Mouse (Mus musculus) stomach, embryonic 16.5 days (tissue): Measurements from ENCODE around the gene Figla. TPM values are rescaled to one million over a fixed set of nuclear protein-coding genes. Genes with fewer than 3 reads are reported as not detected.

ENCODE experiments used
- ATAC-seq: fragments of 200-750 bp; cut with Nextera tagmentation; 2 replicates; pipeline ENCODE4 v1.8.0; 2017; ENCODE audit warnings: moderate number of reproducible peaks, moderate TSS enrichment; ENCODE audit not compliant: insufficient read depth, low FRiP score
- H3K27ac ChIP-seq: fragments of 300-500 bp; sonication (generic); 2 replicates; pipeline ENCODE4 v1.5.1; 2014; ENCODE audit warnings: low read length
- H3K27me3 ChIP-seq: fragments of 300-500 bp; sonication (generic); 2 replicates; pipeline ENCODE4 v1.6.1; 2014; ENCODE audit warnings: low read length, control low read depth, mixed read lengths; ENCODE audit not compliant: control insufficient read depth, insufficient read depth
- H3K36me3 ChIP-seq: fragments of 300-500 bp; sonication (generic); 2 replicates; pipeline ENCODE4 v1.6.1; 2014; ENCODE audit warnings: low read length; ENCODE audit not compliant: control insufficient read depth, insufficient read depth
- H3K4me1 ChIP-seq: fragments of 300-500 bp; sonication (generic); 2 replicates; pipeline ENCODE4 v1.6.1; 2014; ENCODE audit warnings: low read length, control low read depth, mixed read lengths; ENCODE audit not compliant: control insufficient read depth, insufficient read depth
- H3K4me2 ChIP-seq: fragments of 300-500 bp; sonication (generic); 2 replicates; pipeline ENCODE4 v1.6.1; 2014; ENCODE audit warnings: low read depth, low read length, mixed read lengths
- H3K4me3 ChIP-seq: fragments of 300-500 bp; sonication (generic); replicated peaks from 2 replicates; pipeline ENCODE4 v1.5.1; 2014; ENCODE audit warnings: mild to moderate bottlenecking, low read length
- H3K9ac ChIP-seq: fragments of 300-500 bp; sonication (generic); 2 replicates; pipeline ENCODE4 v1.6.1; 2014; ENCODE audit warnings: low read length
- H3K9me3 ChIP-seq: fragments of 300-500 bp; sonication (generic); replicated peaks from 2 replicates; pipeline ENCODE4 v1.6.1; 2016; ENCODE audit warnings: low read length, control low read depth; ENCODE audit not compliant: control insufficient read depth
- WGBS: fragments of 180-500 bp; shearing (Covaris S2); extraction: QIAGEN DNeasy Blood & Tissue Kit; methylation state at CpG from one replicate; pipeline ENCODE4 v1.1.7; 2014; 5-methylcytosine and 5-hydroxymethylcytosine counted together
- polyA plus RNA-seq: library from polyadenylated mRNA; unstranded; fragments of >200 nt; fragmentation: Nextera tagmentation; extraction: Ambion mirVana; gene quantifications from 2 replicates; pipeline ENCODE4 v1.2.1, GENCODE M21; 2015

Figla gene
- polyA plus RNA-seq, 1 experiment from 2014 or later = not detected

GRCm38 (mm10) chr6:86040140-86040539, 24.2 kb downstream of the Figla start:
- Histone ChIP-seq H3K9me3 (no peaks in the 10 kb centered on the region), H3K27me3 (no peaks in the 10 kb centered on the region), H3K27ac (no peak overlapping the region), H3K4me2 (no peak overlapping the region), H3K36me3 (no peaks in the 10 kb centered on the region), H3K9ac (no peak overlapping the region), H3K4me3 (no peak overlapping the region), H3K4me1 (no peaks in the 10 kb centered on the region)
- 57% methylated on average over 1 of the region's 1 CpGs for WGBS
- ATAC-seq = no peak

- no peak overlapping the region for H3K9ac ChIP-seq
- ATAC-seq = no peak
Observed at GRCm38 (mm10) chr6:86047510-86047909, 31.5 kb downstream of the Figla start.

DNA sequence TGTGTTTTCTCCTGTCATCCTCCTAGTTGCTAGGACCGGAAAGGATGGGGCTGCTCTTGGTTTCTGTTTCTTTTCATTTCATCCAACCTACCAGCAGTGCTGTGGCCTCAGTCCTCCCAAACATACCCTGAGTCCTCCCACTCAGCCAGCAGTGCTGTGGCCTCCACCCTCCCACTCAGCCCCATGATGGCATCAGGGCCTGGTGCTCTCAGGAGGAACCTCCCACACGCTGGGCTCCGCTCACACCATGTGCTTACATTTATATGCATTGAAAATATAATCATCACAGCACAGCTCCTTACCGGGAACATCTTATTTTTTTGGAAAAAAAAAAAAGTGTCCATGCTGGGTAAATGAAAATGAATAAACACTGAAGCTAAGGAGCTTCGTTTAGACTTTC, 32.5 kb downstream of the Figla start:
- Histone ChIP-seq H3K4me3 (no peak overlapping the region), H3K4me1 (no peaks in the 10 kb centered on the region), H3K27ac (no peak overlapping the region), H3K9ac (no peak overlapping the region), H3K36me3 (no peaks in the 10 kb centered on the region), H3K4me2 (no peak overlapping the region), H3K9me3 (no peaks in the 10 kb centered on the region), H3K27me3 (no peaks in the 10 kb centered on the region)
- ATAC-seq = no peak
- 68% methylated on average over 5 of the region's 5 CpGs for WGBS

More at GRCm38 (mm10) chr6:86047510-86047909, 31.5 kb downstream of the Figla start:
- 89% methylated on average over 11 of the region's 11 CpGs for WGBS
- Histone ChIP-seq H3K27me3 (no peaks in the 10 kb centered on the region), H3K36me3 (no peaks in the 10 kb centered on the region), H3K4me2 (no peak overlapping the region), H3K4me1 (no peaks in the 10 kb centered on the region), H3K27ac (no peak overlapping the region), H3K9me3 (no peaks in the 10 kb centered on the region), H3K4me3 (no peak overlapping the region)

GRCm38 (mm10) chr6:86050586-86051268, 34.8 kb downstream of the Figla start:
- Histone ChIP-seq H3K27ac (no peak overlapping the region), H3K9ac (no peak overlapping the region), H3K4me1 (no peaks in the 10 kb centered on the region), H3K9me3 (no peaks in the 10 kb centered on the region), H3K27me3 (no peaks in the 10 kb centered on the region), H3K4me2 (no peak overlapping the region), H3K4me3 (no peak overlapping the region), H3K36me3 (no peaks in the 10 kb centered on the region)
- no peak for ATAC-seq
- WGBS = 46% methylated on average over 6 of the region's 6 CpGs

DNA sequence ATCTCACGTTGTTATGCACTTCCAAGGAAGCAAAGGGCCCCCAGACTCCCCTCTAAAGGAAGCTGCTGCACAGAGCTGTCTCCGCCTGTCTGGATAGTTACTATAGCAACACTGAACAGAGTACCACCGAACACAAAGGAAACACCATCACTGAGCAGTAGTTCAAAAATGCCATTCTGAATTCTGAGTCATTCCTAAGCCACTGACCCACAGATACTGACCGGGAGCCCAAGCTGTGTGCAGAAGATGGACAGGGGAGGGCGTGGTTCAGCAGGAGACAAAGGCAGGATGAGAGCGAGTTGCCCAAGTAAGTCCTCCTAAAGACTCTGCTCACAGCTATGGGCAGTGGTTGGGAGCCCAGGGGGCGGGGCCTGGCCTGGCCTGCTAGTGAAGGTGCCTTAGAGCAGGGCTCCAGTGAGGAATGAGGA, 36.1 kb downstream of the Figla start:
- ATAC-seq = no peak
- Histone ChIP-seq H3K4me2 (no peak overlapping the region), H3K27me3 (no peaks in the 10 kb centered on the region), H3K36me3 (no peaks in the 10 kb centered on the region), H3K9me3 (no peaks in the 10 kb centered on the region), H3K9ac (no peak overlapping the region), H3K4me3 (no peak overlapping the region), H3K4me1 (no peaks in the 10 kb centered on the region), H3K27ac (no peak overlapping the region)
- WGBS = 26% methylated on average over 7 of the region's 7 CpGs

GRCm38 (mm10) chr6:86052556-86052955, 36.6 kb downstream of the Figla start:
- H3K27me3 ChIP-seq = no peaks in the 10 kb centered on the region
- no peaks in the 10 kb centered on the region for H3K9me3 ChIP-seq
- no peaks in the 10 kb centered on the region for H3K36me3 ChIP-seq
- H3K4me2 ChIP-seq = no peak overlapping the region
- ATAC-seq = no peak
- no peak overlapping the region for H3K27ac ChIP-seq
- no peak overlapping the region for H3K4me3 ChIP-seq
- 20% methylated on average over 4 of the region's 4 CpGs for WGBS
- H3K9ac ChIP-seq = no peak overlapping the region
- no peaks in the 10 kb centered on the region for H3K4me1 ChIP-seq

- H3K4me1 ChIP-seq = no peaks in the 10 kb centered on the region
- no peaks in the 10 kb centered on the region for H3K9me3 ChIP-seq
- no peak for ATAC-seq
- no peak overlapping the region for H3K9ac ChIP-seq
- no peak overlapping the region for H3K4me3 ChIP-seq
- H3K27ac ChIP-seq = no peak overlapping the region
- no peak overlapping the region for H3K4me2 ChIP-seq
- H3K36me3 ChIP-seq = no peaks in the 10 kb centered on the region
- WGBS = 48% methylated on average over 4 of the region's 4 CpGs
- no peaks in the 10 kb centered on the region for H3K27me3 ChIP-seq
Observed at GRCm38 (mm10) chr6:86053099-86053498, 37.1 kb downstream of the Figla start.

GRCm38 (mm10) chr6:86053594-86053993, 37.6 kb downstream of the Figla start:
- no peaks in the 10 kb centered on the region for H3K27me3 ChIP-seq
- ATAC-seq = no peak
- H3K9ac ChIP-seq = no peak overlapping the region
- no peak overlapping the region for H3K27ac ChIP-seq
- H3K4me3 ChIP-seq = no peak overlapping the region
- H3K4me1 ChIP-seq = no peaks in the 10 kb centered on the region
- no peak overlapping the region for H3K4me2 ChIP-seq
- H3K36me3 ChIP-seq = no peaks in the 10 kb centered on the region
- no peaks in the 10 kb centered on the region for H3K9me3 ChIP-seq
- 58% methylated on average over 5 of the region's 5 CpGs for WGBS

GRCm38 (mm10) chr6:86058475-86058874, 42.5 kb downstream of the Figla start:
- H3K4me2 ChIP-seq = no peak overlapping the region
- H3K9ac ChIP-seq = no peak overlapping the region
- WGBS = 0% methylated on average over 1 of the region's 1 CpGs
- ATAC-seq = no peak
- no peaks in the 10 kb centered on the region for H3K27me3 ChIP-seq
- H3K4me1 ChIP-seq = no peaks in the 10 kb centered on the region
- H3K27ac ChIP-seq = no peak overlapping the region
- no peaks in the 10 kb centered on the region for H3K9me3 ChIP-seq
- no peaks in the 10 kb centered on the region for H3K36me3 ChIP-seq
- H3K4me3 ChIP-seq = no peak overlapping the region
